Mouse (Mus musculus) megakaryocyte, embryonic 14.5 days (primary cell): Measurements from ENCODE around the gene Pomt1.

ENCODE experiments used
- FLI1 ChIP-seq: IDR thresholded peaks from 2 replicates; pipeline ENCODE4 v1.6.1; 2012; ENCODE audit warnings: low read length, inconsistent platforms, mixed read lengths
- GATA1 ChIP-seq: IDR thresholded peaks from 3 replicates; pipeline ENCODE4 v1.6.1; 2012; ENCODE audit warnings: mixed read lengths, low read length, inconsistent platforms, borderline replicate concordance

GRCm38 (mm10) chr2:32252658-32253057 lies 16.3 kb downstream of the Pomt1 start:
- TF ChIP-seq GATA1 (no peak), FLI1 (no peak)
